Mouse (Mus musculus): ENCODE measurements around the gene Acad11.

DNA sequence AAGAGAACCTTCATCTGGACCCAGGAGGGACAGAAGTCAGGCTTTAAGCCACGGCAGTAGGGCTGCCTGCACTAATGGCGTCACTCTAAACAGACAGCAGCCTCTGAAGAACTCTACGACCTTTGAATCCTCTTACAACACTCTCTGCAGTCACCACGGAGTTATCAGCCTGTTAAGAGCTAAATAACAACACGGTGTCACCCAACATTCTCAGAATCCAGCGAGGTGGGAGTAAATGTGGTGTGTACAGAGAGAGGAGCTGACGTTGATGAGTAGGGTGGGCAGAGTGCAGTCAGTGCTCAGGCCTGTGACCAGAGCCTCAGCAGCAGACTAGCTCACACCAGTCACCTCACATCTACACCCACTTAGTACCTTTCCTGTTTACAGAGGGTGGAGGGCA lies 97.9 kb downstream of the Acad11 start:
- TF ChIP-seq CTCF (IDR thresholded peaks at IDR 0.05; ENCODE audit: extremely low read depth, insufficient read depth, insufficient read length, insufficient replicate concordance) (no peak), POLR2A (IDR thresholded peaks at IDR 0.05; ENCODE audit: low read depth, low read length) (no peak)
